Mouse (Mus musculus): ENCODE data around the gene Bphl.

- TF ChIP-seq POLR2A (IDR thresholded peaks at IDR 0.05; ENCODE audit: extremely low read depth, insufficient read depth, low read length), result no peak
- no peak for TF ChIP-seq CTCF (IDR thresholded peaks at IDR 0.05; ENCODE audit: extremely low read depth, insufficient read depth, low read length)
These were observed 64.5 kb downstream of the Bphl start for GRCm38 (mm10) chr13:34101908-34102307.

Measured in cortical plate, adult 2 months (tissue).